Mouse (Mus musculus): ENCODE data around the gene B230118H07Rik. TPM values are rescaled to one million over a fixed set of nuclear protein-coding genes. Genes with fewer than 3 reads are reported as not detected.
"Not testable (repeated sequence)": the region's sequence is repeated elsewhere in the genome, so short reads cannot be mapped to it uniquely, and the experiment has no call there.

Gene B230118H07Rik
- polyA plus RNA-seq, 1 experiment from 2014 or later: 145 TPM

- DNase-seq (ENCODE audit: low spot score): no peak
Observed at GRCm38 (mm10) chr2:101592023-101592841, 57.1 kb downstream of the B230118H07Rik start.

GRCm38 (mm10) chr2:101591356-101591755 is 58.0 kb downstream of the B230118H07Rik start:
- DNase-seq (ENCODE audit: low spot score): no peak

- peak; percentile 77 for DNase-seq (ENCODE audit: low spot score)
Observed at GRCm38 (mm10) chr2:101581418-101581817, 67.9 kb downstream of the B230118H07Rik start.

GRCm38 (mm10) chr2:101580977-101581376 is 68.4 kb downstream of the B230118H07Rik start:
- no peak for DNase-seq (ENCODE audit: low spot score)

GRCm38 (mm10) chr2:101580428-101580827 is 68.9 kb downstream of the B230118H07Rik start:
- no peak for DNase-seq (ENCODE audit: low spot score)

- DNase-seq (ENCODE audit: low spot score): no peak
Observed at GRCm38 (mm10) chr2:101580027-101580426, 69.3 kb downstream of the B230118H07Rik start.

- DNase-seq (ENCODE audit: low spot score): no peak
Observed at GRCm38 (mm10) chr2:101577243-101577642, 72.1 kb downstream of the B230118H07Rik start.

GRCm38 (mm10) chr2:101569230-101569629 is 80.1 kb downstream of the B230118H07Rik start:
- no peak for DNase-seq (ENCODE audit: low spot score)

- no peak for DNase-seq (ENCODE audit: low spot score)
Observed at GRCm38 (mm10) chr2:101567490-101567889, 81.8 kb downstream of the B230118H07Rik start.

GRCm38 (mm10) chr2:101563776-101564175 is 85.6 kb downstream of the B230118H07Rik start:
- peak; percentile 32 for DNase-seq (ENCODE audit: low spot score)

GRCm38 (mm10) chr2:101563206-101563605 is 86.1 kb downstream of the B230118H07Rik start:
- peak; percentile 74 for DNase-seq (ENCODE audit: low spot score)

- DNase-seq (ENCODE audit: low spot score): no peak
Observed at GRCm38 (mm10) chr2:101559431-101559830, 89.9 kb downstream of the B230118H07Rik start.

GRCm38 (mm10) chr2:101555886-101556285 is 93.4 kb downstream of the B230118H07Rik start:
- DNase-seq (ENCODE audit: low spot score): no peak

GRCm38 (mm10) chr2:101553851-101554250 is 95.5 kb downstream of the B230118H07Rik start:
- no peak for DNase-seq (ENCODE audit: low spot score)

- peak; percentile 89 for DNase-seq (ENCODE audit: low spot score)
Observed at GRCm38 (mm10) chr2:101552301-101552700, 97.0 kb downstream of the B230118H07Rik start.

GRCm38 (mm10) chr2:101551026-101551719 is 98.2 kb downstream of the B230118H07Rik start:
- peak; percentile 93 for DNase-seq (ENCODE audit: low spot score)

GRCm38 (mm10) chr2:101550176-101550575 is 99.2 kb downstream of the B230118H07Rik start:
- DNase-seq (ENCODE audit: low spot score): peak; percentile 62

GRCm38 (mm10) chr2:101548866-101549265 is 100.5 kb downstream of the B230118H07Rik start:
- no peak for DNase-seq (ENCODE audit: low spot score)

- peak; percentile 45 for DNase-seq (ENCODE audit: low spot score)
Observed at GRCm38 (mm10) chr2:101545593-101545992, 103.7 kb downstream of the B230118H07Rik start.

- DNase-seq (ENCODE audit: low spot score): peak; percentile 67
Observed at GRCm38 (mm10) chr2:101543704-101544417, 105.5 kb downstream of the B230118H07Rik start.

GRCm38 (mm10) chr2:101536887-101537286 is 112.4 kb downstream of the B230118H07Rik start:
- not testable (repeated sequence) for DNase-seq (ENCODE audit: low spot score)

- no peak for DNase-seq (ENCODE audit: low spot score)
Observed at GRCm38 (mm10) chr2:101533741-101534140, 115.6 kb downstream of the B230118H07Rik start.
